Mouse (Mus musculus): Measurements from ENCODE around the gene Sprr2f.
A peak's percentile ranks its signal among the peaks of the same experiment; 100 is the strongest.

The Sprr2f gene

GRCm38 (mm10) chr3:92364887-92365286, at the start of gene Sprr2f:
Sprr2f (plus strand) TSS chr3:92365187.
- DNase-seq, result no peak

GRCm38 (mm10) chr3:92316320-92316719, 48.7 kb upstream of the Sprr2f start, which contains the start of gene Sprr2b:
Sprr2b (plus strand) TSS chr3:92316620.
- no peak for DNase-seq

GRCm38 (mm10) chr3:92317384-92317783, 47.6 kb upstream of the Sprr2f start:
- no peak for DNase-seq

DNA sequence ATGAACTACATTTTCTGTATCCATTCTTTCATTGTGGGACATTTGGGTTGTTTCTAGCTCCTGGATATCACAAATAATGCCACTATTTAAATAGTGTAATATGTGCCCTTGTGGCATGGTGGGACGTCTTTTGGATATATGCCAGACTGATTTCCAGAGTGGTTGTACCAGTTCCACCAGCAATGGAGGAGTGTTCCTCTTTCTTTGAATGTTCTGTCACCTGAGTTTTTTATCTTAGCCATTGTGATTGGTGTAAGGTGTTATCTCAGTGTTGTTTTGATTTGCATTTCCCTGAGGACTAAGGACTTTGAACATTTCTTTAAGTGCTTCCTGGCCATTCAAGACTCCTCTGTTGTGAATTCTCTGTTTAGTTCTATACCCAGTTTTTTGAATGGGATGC, 28.7 kb upstream of the Sprr2f start:
- DNase-seq, result no peak

- DNase-seq, result no peak
Observed at GRCm38 (mm10) chr3:92338840-92339239, 26.1 kb upstream of the Sprr2f start, which contains the start of gene Sprr2d. Sprr2d (plus strand) TSS chr3:92339140.

DNA sequence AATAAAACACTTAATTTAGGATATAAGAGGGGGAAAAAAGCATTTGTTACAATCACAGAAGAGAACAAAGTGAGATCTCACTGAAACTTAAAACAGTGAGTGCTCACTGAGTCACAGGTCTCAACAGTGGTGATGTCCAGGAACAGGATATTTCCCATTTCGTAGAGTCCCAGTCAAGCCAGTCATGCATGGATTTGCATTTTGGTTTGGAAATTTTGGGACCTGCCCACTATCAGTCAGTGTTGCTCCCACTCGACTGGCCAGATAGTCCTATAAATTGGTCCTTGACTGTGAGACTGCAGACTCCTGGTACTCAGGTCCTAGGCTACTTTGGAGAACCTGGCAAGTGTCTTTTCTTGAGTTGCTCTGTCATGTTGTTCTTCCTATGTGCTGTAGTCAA, 13.1 kb upstream of the Sprr2f start, which contains the start of gene Sprr2e:
Sprr2e (plus strand) TSS at position 301 of the 400 bp plus-strand sequence.
- no peak for DNase-seq

- no peak for DNase-seq
Observed at GRCm38 (mm10) chr3:92361619-92362018, 3.4 kb upstream of the Sprr2f start.

- DNase-seq, result no peak
Observed at GRCm38 (mm10) chr3:92373613-92374012, 8.6 kb downstream of the Sprr2f start.

DNA sequence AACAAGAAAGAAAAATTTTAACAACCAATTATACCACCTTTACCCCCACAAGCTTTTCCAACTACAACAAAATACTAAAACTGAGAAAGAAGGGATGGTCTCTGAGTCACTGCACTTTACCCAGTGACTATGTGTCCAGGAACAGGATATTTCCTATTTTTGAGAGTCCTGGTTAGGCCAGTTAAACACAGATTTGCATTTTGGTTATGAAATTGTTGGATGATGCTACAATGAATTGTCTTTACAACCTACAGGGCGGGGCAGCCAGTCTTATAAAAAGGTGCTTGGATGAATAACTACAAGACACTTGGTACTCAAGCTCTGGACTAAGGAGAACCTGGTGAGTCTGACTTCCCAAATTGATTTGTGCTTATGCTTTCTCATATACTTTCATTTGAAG, 20.4 kb downstream of the Sprr2f start, which contains the start of gene Sprr2h:
Sprr2h (plus strand) TSS at position 301 of the 400 bp plus-strand sequence.
- DNase-seq, result no peak

GRCm38 (mm10) chr3:92394301-92394700, 29.3 kb downstream of the Sprr2f start:
- peak in 1 of 2 experiments; percentile 1 for DNase-seq

GRCm38 (mm10) chr3:92407691-92408090, 42.7 kb downstream of the Sprr2f start, which contains the start of gene Sprr2i:
Sprr2i (plus strand) TSS chr3:92407991.
- DNase-seq, result no peak

Data from cerebellum, postnatal 10 days (tissue).